Mouse (Mus musculus): ENCODE data around the gene H2-T3.
"Not testable (repeated sequence)": the region's sequence is repeated elsewhere in the genome, so short reads cannot be mapped to it uniquely, and the experiment has no call there.

DNA sequence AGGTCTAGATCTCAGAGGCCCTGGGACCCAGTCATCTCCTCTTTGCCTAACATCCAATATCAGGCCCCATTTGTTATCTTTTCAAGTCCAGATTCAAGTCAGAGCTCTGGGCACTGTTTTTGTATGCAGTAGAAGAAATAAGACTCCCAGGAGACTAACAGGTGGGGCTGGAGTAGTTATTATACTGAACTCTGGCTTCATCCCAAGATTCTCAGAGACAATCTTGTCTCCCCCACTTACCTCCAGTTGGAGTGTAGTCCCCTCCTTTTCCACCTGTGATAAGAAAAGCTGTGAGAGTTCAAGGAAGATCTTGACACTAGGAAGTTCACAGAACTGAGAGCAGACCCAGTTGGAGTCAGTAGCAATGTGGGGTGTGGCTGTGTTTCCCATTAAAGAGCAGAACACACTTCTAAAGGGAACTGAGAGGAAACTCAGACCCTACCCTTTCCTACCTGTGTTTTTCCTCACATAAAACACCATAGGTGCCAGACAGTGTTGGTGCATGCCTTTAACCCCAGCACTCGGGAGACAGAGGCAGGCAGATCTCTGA, 53.7 kb downstream of the H2-T3 start:
- TF ChIP-seq EP300, CTCF (IDR thresholded peaks at IDR 0.05): not testable (repeated sequence)

Data from lung, postnatal 0 days (tissue).